Mouse (Mus musculus) myocyte (in vitro differentiated cells): Measurements from ENCODE around the gene Slc12a7. TPM values are rescaled to one million over a fixed set of nuclear protein-coding genes. Genes with fewer than 3 reads are reported as not detected.

Source experiments
- H3K27me3 ChIP-seq: one replicate; pipeline ENCODE4 v1.6.1; 2011; ENCODE audit not compliant: control insufficient read depth, insufficient read depth, insufficient read length
- H3K36me3 ChIP-seq: one replicate; pipeline ENCODE4 v1.6.1; 2011; ENCODE audit not compliant: control insufficient read depth, insufficient read depth
- H3K4me2 ChIP-seq: one replicate; pipeline ENCODE4 v1.6.1; 2011; ENCODE audit warnings: low read depth, control low read depth
- H3K4me3 ChIP-seq: one replicate; pipeline ENCODE4 v1.5.1; 2011; ENCODE audit warnings: mild to moderate bottlenecking, control low read depth, moderate library complexity
- H3K79me2 ChIP-seq: one replicate; pipeline ENCODE4 v1.6.1; 2011; ENCODE audit not compliant: control insufficient read depth, insufficient read depth
- H3ac ChIP-seq: one replicate; pipeline ENCODE4 v1.6.1; 2011; ENCODE audit not compliant: control insufficient read depth, insufficient read length
- CEBPB ChIP-seq: IDR thresholded peaks from 2 replicates; pipeline ENCODE4 v1.6.1; 2011; ENCODE audit warnings: mild to moderate bottlenecking, moderate library complexity; ENCODE audit not compliant: poor library complexity, insufficient read depth, severe bottlenecking
- E2F4 ChIP-seq: IDR thresholded peaks from one replicate; pipeline ENCODE4 v1.6.1; 2011; ENCODE audit warnings: mild to moderate bottlenecking, control low read depth, moderate library complexity; ENCODE audit not compliant: insufficient read depth
- MAX ChIP-seq: IDR thresholded peaks from one replicate; pipeline ENCODE4 v1.6.1; 2011; ENCODE audit warnings: low read depth, mild to moderate bottlenecking, control low read depth
- MYOD1 ChIP-seq, 3 experiments: IDR thresholded peaks; one replicate each; pipeline ENCODE4 v1.6.1; 2011; ENCODE audit warnings: control low read depth in 2 of 3, low read depth in 2 of 3, mild to moderate bottlenecking in 2 of 3, moderate library complexity in 1 of 3; ENCODE audit not compliant: insufficient read length in 2 of 3, control insufficient read depth in 1 of 3
- MYOG ChIP-seq, 3 experiments: IDR thresholded peaks; one replicate each; pipeline ENCODE4 v1.6.1; 2011; ENCODE audit warnings: control low read depth in 2 of 3, low read depth in 2 of 3, mild to moderate bottlenecking in 2 of 3; ENCODE audit not compliant: insufficient read length in 2 of 3, control insufficient read depth in 1 of 3, insufficient read depth in 1 of 3
- POLR2A ChIP-seq: IDR thresholded peaks from one replicate; pipeline ENCODE4 v1.6.1; 2011; ENCODE audit warnings: low read depth, mild to moderate bottlenecking, control low read depth, moderate library complexity; ENCODE audit not compliant: insufficient read length
- POLR2AphosphoS2 ChIP-seq: IDR thresholded peaks from one replicate; pipeline ENCODE4 v1.6.1; 2011; ENCODE audit warnings: low read depth, control low read depth; ENCODE audit not compliant: insufficient read length
- REST ChIP-seq: IDR thresholded peaks from one replicate; pipeline ENCODE4 v1.6.1; 2011; ENCODE audit warnings: mild to moderate bottlenecking, control low read depth, moderate library complexity; ENCODE audit not compliant: insufficient read depth, insufficient read length
- SRF ChIP-seq: IDR thresholded peaks from one replicate; pipeline ENCODE4 v1.6.1; 2011; ENCODE audit warnings: low read depth; ENCODE audit not compliant: control insufficient read depth, insufficient read length
- TCF12 ChIP-seq: IDR thresholded peaks from one replicate; pipeline ENCODE4 v1.6.1; 2011; ENCODE audit warnings: mild to moderate bottlenecking, control low read depth; ENCODE audit not compliant: poor library complexity, insufficient read depth, severe bottlenecking
- TCF3 ChIP-seq: IDR thresholded peaks from one replicate; pipeline ENCODE4 v1.6.1; 2011; ENCODE audit warnings: low read depth, control low read depth; ENCODE audit not compliant: insufficient read length
- USF1 ChIP-seq: IDR thresholded peaks from one replicate; pipeline ENCODE4 v1.6.1; 2011; ENCODE audit warnings: low read depth, mild to moderate bottlenecking, control low read depth, moderate library complexity
- polyA plus RNA-seq: library from polyadenylated mRNA; unstranded; fragments of >200 nt; fragmentation: generic; extraction: Trizol; gene quantifications from one replicate; pipeline ENCODE4 v1.2.1, GENCODE M21; 2012; ENCODE audit warnings: missing spikeins

Slc12a7 gene
- polyA plus RNA-seq, 1 experiment = 25.7 TPM

DNA sequence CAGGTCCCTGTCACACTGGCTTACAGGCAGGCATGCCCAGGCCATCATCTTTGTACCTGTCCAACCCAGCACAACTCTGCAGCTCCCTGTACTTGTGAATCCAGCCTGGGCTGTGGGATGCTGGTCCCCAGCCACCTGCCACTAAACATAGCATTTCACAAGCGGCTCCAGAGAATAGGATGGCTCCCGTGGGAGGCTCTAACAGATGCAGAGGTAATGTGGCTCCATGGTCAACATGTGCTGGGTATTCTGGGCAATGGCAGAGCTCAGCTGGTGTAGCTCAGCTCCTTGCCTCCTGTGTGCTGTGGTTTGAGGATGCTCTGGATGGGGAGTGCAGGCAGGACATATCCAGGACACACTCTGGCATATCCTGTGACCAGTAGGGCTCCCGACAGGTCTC is 10.8 kb downstream of the Slc12a7 start:
- Histone ChIP-seq H3K36me3 (no peaks in the 10 kb centered on the region), H3K27me3 (no peaks in the 10 kb centered on the region), H3ac (no peak overlapping the region), H3K4me3 (no peak overlapping the region), H3K79me2 (no peaks in the 10 kb centered on the region), H3K4me2 (no peak overlapping the region)
- no peak for TF ChIP-seq TCF3
- no peak for TF ChIP-seq MAX
- no peak for TF ChIP-seq REST
- TF ChIP-seq POLR2A = no peak
- no peak for TF ChIP-seq CEBPB
- TF ChIP-seq E2F4 = no peak
- TF ChIP-seq MYOG (IDR thresholded peaks at IDR 0.05; ENCODE audit: control insufficient read depth in 1 of 3, insufficient read depth in 1 of 3, insufficient read length in 2 of 3, low read depth in 2 of 3) = no peak
- TF ChIP-seq POLR2AphosphoS2 = no peak
- TF ChIP-seq MYOD1 (IDR thresholded peaks at IDR 0.05; ENCODE audit: control insufficient read depth in 1 of 3, insufficient read length in 2 of 3, low read depth in 2 of 3) = no peak
- no peak for TF ChIP-seq TCF12
- TF ChIP-seq SRF = no peak
- no peak for TF ChIP-seq USF1

DNA sequence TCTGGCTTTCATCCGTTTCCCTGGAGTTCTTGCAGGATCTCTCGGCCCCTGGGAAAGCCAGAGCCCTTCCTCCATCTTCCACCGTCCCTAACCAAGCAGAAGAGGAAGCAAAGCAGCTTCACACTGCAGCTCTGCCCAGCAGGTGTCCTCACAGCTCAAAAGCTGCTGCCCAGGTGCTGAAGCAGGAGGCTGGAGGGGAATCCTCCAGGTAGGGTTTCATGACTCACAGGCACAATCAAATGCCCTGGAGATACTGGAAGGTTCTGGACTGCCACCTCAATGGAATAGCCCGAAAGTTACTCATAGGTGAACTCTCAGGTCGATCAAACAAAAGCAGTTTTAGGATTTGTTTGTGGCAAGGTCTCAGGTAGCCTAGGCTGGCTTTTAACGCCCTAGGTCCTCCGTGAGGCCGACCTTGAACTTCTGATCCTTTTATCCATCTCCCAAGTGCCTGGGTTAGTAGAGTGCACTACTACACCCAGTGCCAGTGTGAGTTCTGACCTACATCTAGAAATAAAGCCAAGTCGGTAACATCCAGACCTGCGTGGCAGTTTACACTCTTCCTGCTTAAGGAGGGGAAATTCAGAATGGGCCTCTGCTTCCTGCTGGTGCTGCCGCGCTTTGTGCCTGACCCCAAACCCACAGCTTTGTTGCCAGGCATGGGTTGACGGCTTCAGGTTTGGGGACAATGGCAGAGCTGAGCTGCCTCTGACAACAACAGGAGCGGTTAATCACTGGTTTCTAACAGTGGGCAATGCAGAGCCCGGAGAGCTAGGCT is 16.0 kb downstream of the Slc12a7 start:
- Histone ChIP-seq H3K4me2 (no peak overlapping the region), H3K36me3 (no peaks in the 10 kb centered on the region), H3K79me2 (no peaks in the 10 kb centered on the region), H3K27me3 (no peaks in the 10 kb centered on the region), H3ac (no peak overlapping the region), H3K4me3 (no peak overlapping the region)
- TF ChIP-seq MYOD1 (IDR thresholded peaks at IDR 0.05; ENCODE audit: control insufficient read depth in 1 of 3, insufficient read length in 2 of 3, low read depth in 2 of 3) (no peak), USF1 (no peak), REST (no peak), MYOG (IDR thresholded peaks at IDR 0.05; ENCODE audit: control insufficient read depth in 1 of 3, insufficient read depth in 1 of 3, insufficient read length in 2 of 3, low read depth in 2 of 3) (no peak), POLR2A (no peak), CEBPB (no peak)

DNA sequence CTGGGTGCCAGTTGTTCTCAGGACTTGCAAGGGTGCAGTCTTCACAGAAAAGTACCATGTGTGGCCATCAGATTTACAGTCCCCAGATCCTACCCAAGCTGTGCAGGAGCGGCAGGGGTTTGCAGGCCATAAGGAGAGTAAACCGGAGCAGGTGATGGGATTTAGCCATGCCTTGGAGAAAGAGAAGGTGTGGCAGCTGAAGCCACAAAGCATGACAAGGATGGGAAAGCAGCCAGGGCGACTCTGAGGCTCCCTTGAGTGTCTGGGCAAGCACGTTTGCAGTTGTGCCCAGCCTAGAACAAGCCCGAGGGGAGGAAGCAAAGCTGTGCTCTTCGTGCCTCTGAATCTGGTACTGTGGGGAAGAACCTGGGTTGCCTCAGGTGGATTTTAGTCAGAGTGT is 17.5 kb downstream of the Slc12a7 start:
- Histone ChIP-seq H3ac (no peak overlapping the region), H3K36me3 (no peaks in the 10 kb centered on the region), H3K4me3 (no peak overlapping the region), H3K4me2 (no peak overlapping the region), H3K79me2 (no peaks in the 10 kb centered on the region), H3K27me3 (no peaks in the 10 kb centered on the region)
- peak; percentile 23 to 83 (median 70) for TF ChIP-seq MYOD1 (IDR thresholded peaks at IDR 0.05; ENCODE audit: control insufficient read depth in 1 of 3, insufficient read length in 2 of 3, low read depth in 2 of 3)
- peak in 2 of 3 experiments; percentile 17 to 76 for TF ChIP-seq MYOG (IDR thresholded peaks at IDR 0.05; ENCODE audit: control insufficient read depth in 1 of 3, insufficient read depth in 1 of 3, insufficient read length in 2 of 3, low read depth in 2 of 3)
- no peak for TF ChIP-seq TCF12
- no peak for TF ChIP-seq POLR2AphosphoS2

- H3K4me3 ChIP-seq = no peak overlapping the region
Measured at GRCm38 (mm10) chr13:73751284-73751683, 18.4 kb downstream of the Slc12a7 start.

GRCm38 (mm10) chr13:73755809-73756208 is 22.9 kb downstream of the Slc12a7 start:
- no peaks in the 10 kb centered on the region for H3K27me3 ChIP-seq
- TF ChIP-seq TCF3 (no peak), MYOD1 (IDR thresholded peaks at IDR 0.05; ENCODE audit: control insufficient read depth in 1 of 3, insufficient read length in 2 of 3, low read depth in 2 of 3) (no peak), REST (no peak), MYOG (IDR thresholded peaks at IDR 0.05; ENCODE audit: control insufficient read depth in 1 of 3, insufficient read depth in 1 of 3, insufficient read length in 2 of 3, low read depth in 2 of 3) (no peak), CEBPB (no peak), SRF (no peak), POLR2AphosphoS2 (no peak), TCF12 (no peak), POLR2A (no peak), E2F4 (no peak)
- H3K4me2 ChIP-seq = no peak overlapping the region
- no peaks in the 10 kb centered on the region for H3K79me2 ChIP-seq
- H3K36me3 ChIP-seq = no peaks in the 10 kb centered on the region
- H3K4me3 ChIP-seq = no peak overlapping the region
- H3ac ChIP-seq = no peak overlapping the region

More at GRCm38 (mm10) chr13:73751284-73751683, 18.4 kb downstream of the Slc12a7 start:
- Histone ChIP-seq H3K79me2 (no peaks in the 10 kb centered on the region), H3ac (no peak overlapping the region), H3K27me3 (no peaks in the 10 kb centered on the region), H3K4me2 (no peak overlapping the region), H3K36me3 (no peaks in the 10 kb centered on the region)
- TF ChIP-seq MAX = no peak
- no peak for TF ChIP-seq USF1
- no peak for TF ChIP-seq POLR2AphosphoS2
- TF ChIP-seq REST = no peak
- TF ChIP-seq MYOG (IDR thresholded peaks at IDR 0.05; ENCODE audit: control insufficient read depth in 1 of 3, insufficient read depth in 1 of 3, insufficient read length in 2 of 3, low read depth in 2 of 3) = no peak
